Mouse (Mus musculus) limb, embryonic 12.5 days (tissue): ENCODE results near the gene Abcc10. TPM values are rescaled to one million over a fixed set of nuclear protein-coding genes. Genes with fewer than 3 reads are reported as not detected.

Experiments
- ATAC-seq: fragments of 200-750 bp; cut with Nextera tagmentation; 2 replicates; pipeline ENCODE4 v1.8.0; 2017; ENCODE audit warnings: low read depth, moderate TSS enrichment; ENCODE audit not compliant: insufficient number of reproducible peaks, insufficient read depth, low FRiP score, low TSS enrichment
- H3K27ac ChIP-seq: fragments of 300-500 bp; sonication (generic); 2 replicates; pipeline ENCODE4 v1.5.1; 2016; ENCODE audit warnings: mild to moderate bottlenecking, moderate library complexity
- H3K27me3 ChIP-seq: fragments of 300-500 bp; sonication (generic); 2 replicates; pipeline ENCODE4 v1.6.1; 2016; ENCODE audit warnings: mild to moderate bottlenecking, moderate library complexity
- H3K36me3 ChIP-seq: fragments of 300-500 bp; sonication (generic); 2 replicates; pipeline ENCODE4 v1.6.1; 2016; ENCODE audit warnings: mild to moderate bottlenecking, moderate library complexity
- H3K4me1 ChIP-seq: fragments of 300-500 bp; sonication (generic); replicated peaks from 2 replicates; pipeline ENCODE4 v1.6.1; 2016
- H3K4me2 ChIP-seq: fragments of 300-500 bp; sonication (generic); 2 replicates; pipeline ENCODE4 v1.6.1; 2016; ENCODE audit warnings: mild to moderate bottlenecking, moderate library complexity
- H3K4me3 ChIP-seq: fragments of 300-500 bp; sonication (generic); replicated peaks from 2 replicates; pipeline ENCODE4 v1.5.1; 2016; ENCODE audit warnings: mild to moderate bottlenecking
- H3K9ac ChIP-seq: fragments of 300-500 bp; sonication (generic); replicated peaks from 2 replicates; pipeline ENCODE4 v1.6.1; 2016; ENCODE audit warnings: mild to moderate bottlenecking, moderate library complexity
- H3K9me3 ChIP-seq: fragments of 300-500 bp; sonication (generic); 2 replicates; pipeline ENCODE4 v1.6.1; 2016; ENCODE audit warnings: mild to moderate bottlenecking, moderate library complexity
- whole genome bisulfite sequencing: fragments of 180-500 bp; shearing (Covaris S2); methylation state at CpG from one replicate; pipeline ENCODE4 v1.1.7; 2016; 5-methylcytosine and 5-hydroxymethylcytosine counted together
- polyA plus RNA-seq: library from polyadenylated mRNA; unstranded; fragments of >200 nt; fragmentation: Nextera tagmentation; extraction: Ambion mirVana; gene quantifications from 2 replicates; pipeline ENCODE4 v1.2.1, GENCODE M21; 2016

Abcc10 gene
- polyA plus RNA-seq, 1 experiment from 2014 or later, result 8.2 TPM

DNA sequence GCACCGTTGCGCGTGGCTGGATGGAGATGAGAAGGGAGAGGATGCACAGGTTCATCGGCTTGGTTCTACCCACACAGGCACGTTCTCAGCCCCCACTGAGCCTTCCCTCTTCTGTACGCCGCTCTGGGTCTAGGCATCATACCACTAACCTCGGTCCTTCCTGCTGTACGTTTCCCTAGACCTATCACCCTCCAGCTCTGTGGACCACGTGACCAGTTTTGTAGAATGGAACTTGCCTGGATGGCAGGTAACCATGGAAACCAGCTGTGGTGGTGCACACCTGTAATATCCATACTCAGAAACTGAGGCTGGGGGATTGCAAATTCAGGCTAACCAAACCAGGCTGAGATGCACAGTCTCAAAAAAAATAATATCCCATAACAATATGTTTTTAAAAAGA, 17.6 kb downstream of the Abcc10 start:
- Histone ChIP-seq H3K4me2 (no peak overlapping the region), H3K9ac (no peak overlapping the region), H3K9me3 (no peaks in the 10 kb centered on the region), H3K27me3 (0 out of 2 replicates have a peak, but pooled peaks cover 3% of the 10 kb centered on the region), H3K4me1 (no peaks in the 10 kb centered on the region), H3K27ac (no peak overlapping the region), H3K36me3 (peaks cover 6% of the 10 kb centered on the region; the same call in 1 of the 2 replicates), H3K4me3 (no peak overlapping the region)
- WGBS, result 91% methylated on average over 10 of the region's 10 CpGs
- no peak for ATAC-seq

DNA sequence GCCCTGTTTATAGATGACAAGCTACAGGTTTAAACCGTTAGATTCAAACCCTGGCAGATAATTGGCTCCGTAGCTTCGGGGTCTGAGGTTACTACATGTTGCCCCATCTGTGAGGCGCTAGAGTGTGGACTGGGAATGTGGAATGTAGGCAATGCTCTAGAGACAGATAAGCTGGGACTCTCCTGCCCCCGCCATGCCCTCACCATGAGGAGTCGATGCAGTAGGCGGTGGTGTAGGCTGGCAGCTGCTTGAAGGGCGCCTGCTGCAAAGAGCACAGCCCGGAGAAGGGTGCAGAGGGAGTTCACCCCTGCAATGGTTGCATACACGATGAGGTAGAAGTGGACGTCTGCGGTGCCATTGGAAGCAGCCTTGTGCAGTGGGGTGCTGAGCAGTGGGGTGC, 18.3 kb downstream of the Abcc10 start:
- no peak overlapping the region for H3K4me2 ChIP-seq
- no peak overlapping the region for H3K27ac ChIP-seq
- no peak for ATAC-seq
- no peak overlapping the region for H3K9ac ChIP-seq
- 0 out of 2 replicates have a peak, but pooled peaks cover 3% of the 10 kb centered on the region for H3K27me3 ChIP-seq
- H3K4me1 ChIP-seq, result no peaks in the 10 kb centered on the region
- H3K36me3 ChIP-seq, result peaks cover 10% of the 10 kb centered on the region; the same call in 1 of the 2 replicates
- H3K4me3 ChIP-seq, result no peak overlapping the region
- no peaks in the 10 kb centered on the region for H3K9me3 ChIP-seq
- 82% methylated on average over 12 of the region's 12 CpGs for WGBS

DNA sequence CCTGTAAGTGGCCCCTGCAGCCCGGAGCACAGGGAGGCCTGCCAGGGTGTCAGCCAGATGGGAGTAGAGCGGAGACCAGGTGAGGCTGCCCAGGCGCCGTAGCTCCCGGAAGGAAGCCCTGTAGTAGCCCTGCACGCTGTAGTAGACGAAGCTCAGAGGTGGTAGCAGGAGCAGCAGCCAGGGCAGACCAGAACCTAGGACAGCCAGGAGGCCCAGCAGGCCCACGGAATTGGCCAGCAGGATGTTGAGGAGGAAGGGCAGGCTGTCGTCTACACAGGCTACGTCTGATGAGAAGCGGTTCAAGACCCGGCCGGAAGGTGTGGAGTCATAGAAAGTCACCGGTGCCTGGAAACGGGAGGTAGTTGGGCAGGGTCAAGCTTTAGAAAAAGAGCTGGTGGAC, 21.2 kb downstream of the Abcc10 start:
- Histone ChIP-seq H3K4me3 (no peak overlapping the region), H3K9me3 (no peaks in the 10 kb centered on the region), H3K27ac (no peak overlapping the region), H3K27me3 (0 out of 2 replicates have a peak, but pooled peaks cover 3% of the 10 kb centered on the region), H3K4me2 (no peak overlapping the region), H3K9ac (no peak overlapping the region), H3K4me1 (no peaks in the 10 kb centered on the region), H3K36me3 (peaks cover 18% of the 10 kb centered on the region; the same call in 1 of the 2 replicates)
- WGBS, result 90% methylated on average over 15 of the region's 15 CpGs
- ATAC-seq, result no peak

DNA sequence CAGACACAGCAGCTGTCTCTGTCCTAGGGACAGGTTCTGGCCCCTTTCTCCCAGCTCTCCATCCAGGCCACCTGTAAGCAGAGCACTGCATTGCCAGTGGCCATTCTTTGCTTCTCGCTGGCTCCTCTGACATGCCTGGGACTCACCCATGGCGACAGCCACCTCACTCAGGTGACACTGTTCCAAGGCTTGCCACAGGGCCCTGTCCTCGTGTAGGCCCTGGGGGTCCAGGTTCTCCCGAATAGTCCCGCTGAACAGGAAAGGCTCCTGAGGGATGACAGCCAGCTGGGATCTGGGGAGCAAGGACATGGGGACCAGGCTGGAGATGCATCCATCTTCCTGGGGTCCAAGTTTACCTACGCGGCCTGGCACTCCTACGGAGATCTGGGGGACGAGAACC, 24.0 kb downstream of the Abcc10 start:
- WGBS, result 86% methylated on average over 9 of the region's 9 CpGs
- ATAC-seq, result no peak
- Histone ChIP-seq H3K9ac (no peak overlapping the region; the same call in 1 of the 2 replicates), H3K36me3 (peaks cover 18% of the 10 kb centered on the region; the same call in 1 of the 2 replicates), H3K4me1 (0 out of 2 replicates have a peak, but pooled peaks cover 3% of the 10 kb centered on the region), H3K27ac (no peak overlapping the region), H3K4me2 (no peak overlapping the region), H3K4me3 (no peak overlapping the region), H3K27me3 (peaks cover 16% of the 10 kb centered on the region), H3K9me3 (no peaks in the 10 kb centered on the region)

DNA sequence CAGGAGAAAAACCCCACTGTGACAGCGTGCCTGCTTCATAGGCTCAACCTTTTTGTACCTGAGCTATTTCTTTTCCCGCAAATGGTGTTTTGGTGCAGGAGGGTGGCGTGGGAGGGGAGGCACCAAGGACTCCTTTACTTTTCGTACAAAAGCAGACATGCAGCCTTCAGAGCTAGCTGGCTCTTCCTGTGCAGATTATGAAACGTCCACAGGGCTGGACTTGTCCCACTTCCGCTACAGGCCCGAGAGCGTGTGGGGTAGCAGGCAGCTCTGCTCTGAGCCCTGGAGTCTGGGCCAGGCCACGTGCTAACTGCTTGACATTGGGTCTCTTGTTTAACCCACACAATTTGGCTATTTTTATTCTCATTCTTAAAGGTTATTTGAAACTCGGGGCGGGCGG, 26.3 kb downstream of the Abcc10 start:
- ATAC-seq, result no peak
- WGBS, result 79% methylated on average over 12 of the region's 12 CpGs
- peaks cover 18% of the 10 kb centered on the region; the same call in 1 of the 2 replicates for H3K36me3 ChIP-seq
- no peak overlapping the region for H3K9ac ChIP-seq
- H3K9me3 ChIP-seq, result no peaks in the 10 kb centered on the region
- H3K27ac ChIP-seq, result no peak overlapping the region
- no peak overlapping the region for H3K4me2 ChIP-seq
- H3K4me1 ChIP-seq, result peaks cover 18% of the 10 kb centered on the region
- H3K27me3 ChIP-seq, result peaks cover 39% of the 10 kb centered on the region
- H3K4me3 ChIP-seq, result no peak overlapping the region

DNA sequence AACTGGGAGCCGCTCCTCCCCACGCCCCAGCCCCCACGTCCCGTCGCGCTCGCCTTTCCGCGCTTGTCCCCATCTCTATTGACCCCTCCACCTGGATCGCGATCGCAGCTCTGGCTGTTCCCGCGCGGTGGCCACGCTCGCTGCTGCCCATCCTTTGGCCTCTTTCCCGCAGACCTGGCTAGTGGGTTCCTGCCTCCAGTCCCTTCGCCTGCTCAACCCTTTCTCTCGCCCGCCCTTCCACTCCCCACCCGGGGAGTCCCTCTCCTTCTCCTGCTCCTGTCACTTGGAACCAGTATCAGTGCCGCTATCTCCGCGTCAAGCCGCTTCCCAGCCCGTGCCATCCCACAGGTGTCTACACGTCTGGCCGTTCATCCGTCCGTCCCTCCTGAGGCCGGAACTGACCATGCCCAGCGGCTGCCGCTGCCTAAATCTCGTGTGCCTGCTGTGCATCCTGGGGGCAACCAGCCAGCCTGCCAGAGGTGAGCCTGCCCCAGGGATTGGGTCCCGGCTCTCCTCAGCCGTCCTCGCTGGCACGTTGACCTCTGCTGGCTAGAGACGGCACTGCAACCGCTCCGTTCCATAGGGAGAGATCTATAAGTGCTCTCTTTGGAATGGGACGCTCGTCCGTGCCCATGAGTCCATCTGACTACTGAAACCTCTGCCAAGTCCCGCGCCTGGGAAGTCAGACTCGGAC, 29.8 kb downstream of the Abcc10 start:
- Histone ChIP-seq H3K9ac (peak overlapping the region; percentile 66), H3K4me3 (peak overlapping the region; percentile 64), H3K27me3 (peaks cover 68% of the 10 kb centered on the region), H3K9me3 (no peaks in the 10 kb centered on the region), H3K27ac (no peak overlapping the region), H3K4me2 (peak overlapping the region; percentile 100), H3K4me1 (peaks cover 18% of the 10 kb centered on the region), H3K36me3 (no peaks in the 10 kb centered on the region)
- ATAC-seq, result peak; percentile 77
- WGBS, result 0% methylated on average over 48 of the region's 48 CpGs

DNA sequence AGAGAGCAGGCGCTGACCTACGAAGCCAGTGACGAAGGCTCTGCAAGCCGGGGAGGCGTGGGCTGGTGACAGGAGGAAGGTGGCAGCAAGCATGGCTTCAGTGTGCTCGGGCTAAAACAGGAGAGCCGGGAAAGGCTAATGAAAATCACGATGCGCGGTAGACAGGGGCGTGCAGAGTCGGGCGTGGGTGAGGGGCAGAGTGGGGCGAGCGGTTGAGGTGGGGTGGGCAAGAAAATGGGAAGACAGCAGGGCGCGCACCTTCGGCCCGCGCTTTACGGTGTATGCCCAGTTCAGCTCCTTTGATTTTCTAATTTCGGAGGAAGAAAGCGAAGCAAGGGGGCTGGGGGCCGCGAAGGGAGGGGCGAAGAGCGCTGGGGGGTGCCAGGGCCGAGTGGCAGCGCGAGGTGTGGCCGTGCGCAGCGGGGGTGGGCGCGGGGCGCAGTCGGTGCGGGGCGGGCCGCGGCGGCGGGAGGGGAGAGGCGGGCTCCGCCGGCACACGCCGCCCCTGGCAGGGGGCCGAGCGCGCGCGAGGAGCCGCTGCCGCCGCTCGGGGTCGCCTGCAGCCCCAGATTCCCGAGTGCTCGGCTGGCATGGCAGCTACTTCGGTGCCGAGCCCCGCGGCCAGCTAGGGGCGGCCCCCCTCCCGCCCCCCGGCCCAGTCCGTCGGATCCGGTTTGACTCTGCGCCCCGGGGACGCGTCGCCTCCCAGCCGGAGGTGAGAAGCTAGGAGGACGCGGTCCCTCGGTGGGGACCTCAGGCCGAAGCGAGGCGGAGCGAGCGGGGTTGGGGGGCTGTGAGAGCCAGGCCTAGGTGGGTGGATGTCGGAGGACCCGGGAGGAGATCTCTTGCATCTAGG, 30.6 kb downstream of the Abcc10 start, which contains the start of gene Dlk2:
TSS of gene Dlk2 (plus strand) at position 58 of the 856 bp plus-strand sequence.
- WGBS, result under 1% methylated on average over 77 of the region's 86 CpGs
- Histone ChIP-seq H3K9ac (peak within 1 kb of the TSS; percentile 66), H3K4me2 (peak within 1 kb of the TSS; percentile 100), H3K27me3 (peaks cover 75% of the 10 kb centered on the region), H3K9me3 (no peaks in the 10 kb centered on the region), H3K27ac (no peak within 1 kb of the TSS), H3K4me3 (peak within 1 kb of the TSS; percentile 64), H3K4me1 (peaks cover 18% of the 10 kb centered on the region), H3K36me3 (no peaks in the 10 kb centered on the region)
- no peak for ATAC-seq

DNA sequence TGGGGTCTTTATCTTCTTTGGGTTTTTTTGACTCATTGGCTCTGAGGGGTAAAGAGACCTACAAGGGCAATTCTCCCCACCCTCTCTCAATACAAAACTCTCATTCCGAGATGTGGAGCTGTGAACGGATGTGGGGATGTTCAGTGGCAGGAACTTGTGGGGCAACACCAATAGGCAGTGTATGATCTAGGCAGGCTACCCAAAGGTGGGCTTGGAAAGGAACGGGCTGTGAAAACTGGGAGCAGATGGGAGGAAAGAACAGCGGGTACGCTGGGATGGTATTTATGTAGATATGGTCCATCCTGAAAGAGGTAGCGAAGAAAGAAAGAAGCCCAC, 31.2 kb downstream of the Abcc10 start:
- WGBS, result 10% methylated on average over 6 of the region's 6 CpGs

DNA sequence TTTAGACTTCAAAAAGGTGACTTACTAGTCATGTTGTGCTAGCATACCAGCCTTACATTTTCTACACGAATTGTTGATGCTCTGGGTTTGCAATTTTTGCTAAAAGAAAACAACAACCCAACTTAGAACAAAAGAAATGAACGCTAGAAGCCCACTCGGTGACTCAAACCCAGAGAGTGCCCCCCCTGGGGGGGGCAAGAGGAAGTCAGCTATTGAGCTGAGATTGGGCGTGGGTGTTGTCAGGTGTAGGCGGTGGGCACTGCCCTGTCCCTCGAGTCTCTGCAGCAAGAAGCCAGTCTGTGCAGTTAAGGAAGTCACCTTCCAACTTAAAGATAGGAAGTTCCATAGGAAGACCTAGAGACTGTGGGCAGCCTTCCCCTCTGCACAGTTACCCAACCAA, 31.6 kb downstream of the Abcc10 start:
- no peak overlapping the region for H3K27ac ChIP-seq
- H3K4me3 ChIP-seq, result no peak overlapping the region
- no peaks in the 10 kb centered on the region for H3K9me3 ChIP-seq
- peaks cover 18% of the 10 kb centered on the region for H3K4me1 ChIP-seq
- WGBS, result 47% methylated on average over 6 of the region's 6 CpGs
- peaks cover 80% of the 10 kb centered on the region for H3K27me3 ChIP-seq
- no peak overlapping the region for H3K9ac ChIP-seq
- ATAC-seq, result no peak
- no peak overlapping the region for H3K4me2 ChIP-seq
- H3K36me3 ChIP-seq, result no peaks in the 10 kb centered on the region

More for the DNA sequence above, 31.2 kb downstream of the Abcc10 start:
- peak overlapping the region; percentile 66; the same call in 1 of the 2 replicates for H3K9ac ChIP-seq
- H3K4me3 ChIP-seq, result peak overlapping the region; percentile 64
- no peak for ATAC-seq
- H3K27me3 ChIP-seq, result peaks cover 80% of the 10 kb centered on the region
- H3K27ac ChIP-seq, result no peak overlapping the region
- H3K4me1 ChIP-seq, result peaks cover 18% of the 10 kb centered on the region
- H3K36me3 ChIP-seq, result no peaks in the 10 kb centered on the region
- H3K9me3 ChIP-seq, result no peaks in the 10 kb centered on the region
- H3K4me2 ChIP-seq, result peak overlapping the region; percentile 100

DNA sequence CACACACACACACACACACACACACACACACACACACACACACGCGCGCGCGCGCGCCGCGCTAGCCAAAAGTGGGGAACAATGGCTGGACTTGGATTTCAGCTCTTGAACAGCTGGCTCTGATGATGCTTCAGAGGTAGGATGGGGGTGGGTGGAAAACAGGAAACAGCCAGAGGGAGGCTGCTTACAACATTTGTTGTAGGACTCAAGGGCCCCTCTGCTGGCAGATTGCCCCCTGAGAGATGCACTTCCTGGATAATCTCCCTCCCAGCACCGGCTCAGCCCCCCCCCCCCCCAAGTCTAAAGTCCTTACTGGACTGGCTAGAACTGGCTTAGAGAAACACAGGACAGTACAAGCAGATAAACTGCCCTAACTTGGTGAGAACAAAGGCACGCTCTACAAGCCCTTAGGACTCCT, 40.5 kb downstream of the Abcc10 start:
- H3K27me3 ChIP-seq, result peaks cover 5% of the 10 kb centered on the region
- no peaks in the 10 kb centered on the region for H3K36me3 ChIP-seq
- H3K4me2 ChIP-seq, result no peak overlapping the region
- 50% methylated on average over 11 of the region's 11 CpGs for WGBS
- no peaks in the 10 kb centered on the region for H3K9me3 ChIP-seq
- ATAC-seq, result no peak
- H3K4me3 ChIP-seq, result no peak overlapping the region
- H3K27ac ChIP-seq, result peak overlapping the region; percentile 66
- H3K4me1 ChIP-seq, result peaks cover 20% of the 10 kb centered on the region
- H3K9ac ChIP-seq, result 0 out of 2 replicates have a peak overlapping the region, but pooled peaks have one; percentile 18

DNA sequence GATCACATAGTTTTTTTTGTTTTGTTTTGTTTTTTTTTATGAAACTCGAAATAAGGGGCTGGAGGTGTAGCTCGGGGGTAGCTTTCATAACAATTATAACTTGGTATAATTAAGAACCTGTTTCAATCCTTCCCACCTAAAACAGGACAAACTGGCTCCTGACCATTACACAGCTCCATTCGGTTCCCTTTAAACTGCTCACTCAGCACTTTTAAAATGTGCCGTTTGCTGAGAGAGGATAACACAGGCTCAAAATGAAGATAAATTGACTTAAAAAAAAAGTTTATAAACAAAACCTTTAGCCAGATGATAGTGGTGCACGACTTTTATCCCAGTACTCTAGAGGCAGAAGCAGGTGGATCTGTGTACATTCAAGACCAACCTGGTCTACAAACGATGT, 42.7 kb downstream of the Abcc10 start:
- Histone ChIP-seq H3K4me1 (peaks cover 37% of the 10 kb centered on the region), H3K9ac (no peak overlapping the region), H3K27ac (no peak overlapping the region), H3K4me3 (no peak overlapping the region), H3K4me2 (no peak overlapping the region), H3K36me3 (peaks cover 8% of the 10 kb centered on the region; the same call in 1 of the 2 replicates), H3K27me3 (no peaks in the 10 kb centered on the region; the same call in 1 of the 2 replicates), H3K9me3 (no peaks in the 10 kb centered on the region)
- no peak for ATAC-seq
- 70% methylated on average over 6 of the region's 6 CpGs for WGBS
